Mouse (Mus musculus) liver, adult 2 months (tissue): ENCODE data around the gene Oosp2.

Source experiments
- CTCF ChIP-seq: fragments of 200-500 bp; IDR thresholded peaks from 2 replicates; pipeline ENCODE4 v1.5.1; 2011; ENCODE audit warnings: low read depth, low read length, control low read depth
- POLR2A ChIP-seq: fragments of 200-500 bp; IDR thresholded peaks from 2 replicates; pipeline ENCODE4 v1.6.1; 2011; ENCODE audit warnings: low read length, control low read depth; ENCODE audit not compliant: insufficient read depth; ENCODE audit errors: extremely low read depth

DNA sequence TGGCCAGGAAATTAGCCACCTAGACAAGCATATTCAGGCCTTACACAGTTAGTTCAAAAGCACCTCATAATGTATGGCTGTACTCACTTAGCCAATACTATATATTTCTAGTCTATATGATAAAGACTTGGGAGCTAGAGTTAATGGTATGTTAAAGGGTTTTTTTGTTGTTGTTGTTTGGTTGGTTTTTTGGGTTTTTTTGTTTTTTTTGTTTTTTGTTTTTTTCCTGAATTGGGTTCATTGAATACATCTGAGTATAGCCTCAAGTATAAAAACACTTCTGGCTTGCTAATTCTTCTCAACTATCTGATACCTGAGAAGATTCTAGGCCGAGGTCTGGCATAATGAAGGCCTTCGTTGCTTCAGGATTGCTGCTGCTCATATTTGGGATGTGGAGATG is 36.4 kb upstream of the Oosp2 start, which contains the start of gene Oosp3:
- TF ChIP-seq POLR2A (no peak), CTCF (no peak)
